In genomic region chr11:74649647-74650551, GRCm38 (mm10) we compare ENCODE assay signal across 8 mouse cellular contexts. TPM values are rescaled to one million over a fixed set of nuclear protein-coding genes. Genes with fewer than 3 reads are reported as not detected.
DNase-seq lines count a peak whose midpoint lies in the region; ATAC-seq and TF ChIP-seq lines count a peak whose summit lies in the region.

No protein-coding gene starts in this region.

- no peaks in the 10 kb centered on the region for H3K9me3 ChIP-seq in G1E (replicated peaks)
- H3K9me3 ChIP-seq in midbrain, embryonic 10.5 days (replicated peaks), result no peaks in the 10 kb centered on the region

- no peak for TF ChIP-seq CTCF in G1E (IDR thresholded peaks at IDR 0.05; ENCODE audit: low read depth, low read length)

- peaks cover 45% of the 10 kb centered on the region for H3K36me3 ChIP-seq in G1E (replicated peaks)
- H3K36me3 ChIP-seq in midbrain, embryonic 10.5 days, result no peaks in the 10 kb centered on the region

- H3K4me3 ChIP-seq in G1E (ENCODE audit: low read depth, low read length), result peak overlapping the region; percentile 100
- H3K4me3 ChIP-seq in midbrain, embryonic 10.5 days, result peak overlapping the region; percentile 86

- intact Hi-C loops in heart, postnatal 36 days (cut with DNase I), result loop anchor here (1.0 to 5.0 kb wide), 2 partner anchors 73 to 117 kb away; no protein-coding TSS in a partner anchor
- intact Hi-C loops in left cerebral cortex, postnatal 4 days (cut with DNase I), result no loop called here

- H3K27me3 ChIP-seq in G1E (ENCODE audit: insufficient read depth, low read length), result no peaks in the 10 kb centered on the region
- no peaks in the 10 kb centered on the region; the same call in 1 of the 2 replicates for H3K27me3 ChIP-seq in midbrain, embryonic 10.5 days (ENCODE audit: low read depth, poor library complexity, severe bottlenecking)

- ATAC-seq in G1E (ENCODE audit: extremely low read depth, insufficient number of reproducible peaks, low FRiP score, poor library complexity, severe bottlenecking), result no peak

- H3K27ac ChIP-seq in midbrain, embryonic 10.5 days (replicated peaks), result peak overlapping the region; percentile 89

- WGBS in midbrain, embryonic 10.5 days, result 2% methylated on average over 53 of the region's 53 CpGs

- DNase-seq in layer of hippocampus, adult 9-11 months, result peak; percentile 50
- no peak for DNase-seq in layer of hippocampus, postnatal 14 days (ENCODE audit: low spot score in 2 of 2)
- DNase-seq in G1E (ENCODE audit: low spot score), result peak; percentile 61
- peak; percentile 59 to 71 for DNase-seq in cerebellum, postnatal 10 days
- peak; percentile 25 to 26 for DNase-seq in heart, postnatal 36 days
- peak; percentile 31 for DNase-seq in left cerebral cortex, postnatal 4 days
- DNase-seq in midbrain, embryonic 10.5 days (ENCODE audit: low spot score), result no peak
- DNase-seq in thymus, postnatal 4 days, result peak; percentile 61

- H3K4me1 ChIP-seq in G1E (ENCODE audit: insufficient read depth, low read depth, low read length), result peaks cover 65% of the 10 kb centered on the region
- peaks cover 55% of the 10 kb centered on the region for H3K4me1 ChIP-seq in midbrain, embryonic 10.5 days

RNA-seq across cellular contexts. Expression of gene Cluh, which starts 0.6 kb away (rescaled TPM):
- total RNA-seq in layer of hippocampus, postnatal 14 days (2021), result 10 to 100 TPM; 68.8 to 72.7 TPM
- total RNA-seq in G1E (2014; fragmentation: Nextera tagmentation) (36.2 and 37.9 TPM in 2 replicates), G1E (2017) (19.4 and 27.2 TPM in 2 replicates)
- polyA plus RNA-seq in G1E (2012), result 53.7 and 60.3 TPM in 2 replicates
- total RNA-seq in heart, postnatal 36 days (2021), result 100 to 1,000 TPM; 221 to 229 TPM
- total RNA-seq in left cerebral cortex, postnatal 4 days (2021), result 10 to 100 TPM; 45.8 to 47.9 TPM
- 25.5 and 26.2 TPM in 2 replicates for polyA plus RNA-seq in midbrain, embryonic 10.5 days (2016; fragmentation: Nextera tagmentation; extraction: Ambion mirVana)

RNA-seq across cellular contexts. Expression of gene Ccdc92b, which starts 30.5 kb away (rescaled TPM):
- total RNA-seq in layer of hippocampus, postnatal 14 days (2021), result 10 to 100 TPM; 19.1 to 20.2 TPM
- total RNA-seq in G1E (2014; fragmentation: Nextera tagmentation), result 0.19 TPM in 1 of 2 replicates, not detected in the other
- 0.05 TPM in 1 of 2 replicates, not detected in the other for total RNA-seq in G1E (2017)
- not detected in 2 replicates for polyA plus RNA-seq in G1E (2012)
- under 1 TPM; 0.33 to 0.36 TPM for total RNA-seq in heart, postnatal 36 days (2021)
- total RNA-seq in left cerebral cortex, postnatal 4 days (2021), result 10 to 100 TPM; 16.2 to 17.5 TPM
- polyA plus RNA-seq in midbrain, embryonic 10.5 days (2016; fragmentation: Nextera tagmentation; extraction: Ambion mirVana), result 0.62 and 0.67 TPM in 2 replicates

RNA-seq across cellular contexts. Expression of gene Rap1gap2, which starts 39.2 kb away (rescaled TPM):
- total RNA-seq in layer of hippocampus, postnatal 14 days (2021), result 100 to 1,000 TPM; 122 TPM
- 8.3 and 9.4 TPM in 2 replicates for total RNA-seq in G1E (2014; fragmentation: Nextera tagmentation)
- 11.4 and 11.7 TPM in 2 replicates for total RNA-seq in G1E (2017)
- 8.7 and 8.9 TPM in 2 replicates for polyA plus RNA-seq in G1E (2012)
- 10 to 100 TPM; 74.1 to 86.6 TPM for total RNA-seq in heart, postnatal 36 days (2021)
- total RNA-seq in left cerebral cortex, postnatal 4 days (2021), result 10 to 100 TPM; 77.8 to 87.8 TPM
- polyA plus RNA-seq in midbrain, embryonic 10.5 days (2016; fragmentation: Nextera tagmentation; extraction: Ambion mirVana), result 0.88 and 2.1 TPM in 2 replicates

Comparison
In these comparisons a context has a peak if more than half of its experiments do, and no peak if none do; other contexts are left out.
1. DNase-seq: peak in layer of hippocampus, adult 9-11 months (single experiment), G1E (single experiment), cerebellum, postnatal 10 days (2 of 2), heart, postnatal 36 days (2 of 2), left cerebral cortex, postnatal 4 days (single experiment) and thymus, postnatal 4 days (single experiment); none in layer of hippocampus, postnatal 14 days (0 of 2) and midbrain, embryonic 10.5 days (single experiment).
2. RNA of gene Ccdc92b, which starts 30.5 kb away (total RNA-seq): 19.1 to 20.2 TPM in layer of hippocampus, postnatal 14 days and 16.2 to 17.5 TPM in left cerebral cortex, postnatal 4 days; 0.33 to 0.36 TPM in heart, postnatal 36 days and 0.05 to 0.19 TPM in G1E; every median in the first group is over 10 times any median in the second.
3. RNA of gene Rap1gap2, which starts 39.2 kb away (total RNA-seq): 122 TPM in layer of hippocampus, postnatal 14 days, 77.8 to 87.8 TPM in left cerebral cortex, postnatal 4 days and 74.1 to 86.6 TPM in heart, postnatal 36 days; 8.3 to 11.7 TPM in G1E; every median in the first group is over 4 times any median in the second.